9 mouse cellular contexts compared by ENCODE assay signal in genomic region chr11:115564961-115565360, GRCm38 (mm10). TPM values are rescaled to one million over a fixed set of nuclear protein-coding genes. Genes with fewer than 3 reads are reported as not detected.
DNase-seq lines count a peak whose midpoint lies in the region; ATAC-seq and TF ChIP-seq lines count a peak whose summit lies in the region.
"Had no signal": no experiment of that assay in that cellular context is flagged by ENCODE, and none has a peak within 500 bp of the region (broad histone marks: within the 10 kb centered on the region; RNA-seq: fewer than 3 reads in every experiment).

No protein-coding gene starts in this region.

- H3K4me2 ChIP-seq in intestine, embryonic 15.5 days (replicated peaks): peak overlapping the region; percentile 74
- peak overlapping the region; percentile 67 for H3K4me2 ChIP-seq in neural tube, embryonic 12.5 days (replicated peaks)

- peak overlapping the region; percentile 70 for H3K9ac ChIP-seq in intestine, embryonic 15.5 days
- H3K9ac ChIP-seq in neural tube, embryonic 12.5 days: peak overlapping the region; percentile 66

- H3K27ac ChIP-seq in left cerebral cortex, adult 2 months: no peak overlapping the region
- peak overlapping the region; percentile 99 for H3K27ac ChIP-seq in embryonic facial prominence, embryonic 10.5 days (replicated peaks)
- H3K27ac ChIP-seq in intestine, embryonic 15.5 days: no peak overlapping the region
- H3K27ac ChIP-seq in neural tube, embryonic 12.5 days: no peak overlapping the region

- no peak for ATAC-seq in intestine, embryonic 15.5 days
- no peak for ATAC-seq in neural tube, embryonic 12.5 days (ENCODE audit: low FRiP score, low read depth)

- H3K9me3 ChIP-seq in embryonic facial prominence, embryonic 10.5 days: no peaks in the 10 kb centered on the region
- H3K9me3 ChIP-seq in intestine, embryonic 15.5 days: no peaks in the 10 kb centered on the region
- H3K9me3 ChIP-seq in neural tube, embryonic 12.5 days: no peaks in the 10 kb centered on the region

- H3K4me3 ChIP-seq in left cerebral cortex, adult 2 months: peak overlapping the region; percentile 74
- H3K4me3 ChIP-seq in embryonic facial prominence, embryonic 10.5 days: peak overlapping the region; percentile 92
- peak overlapping the region; percentile 88 for H3K4me3 ChIP-seq in intestine, embryonic 15.5 days (replicated peaks)
- H3K4me3 ChIP-seq in neural tube, embryonic 12.5 days: peak overlapping the region; percentile 66

- DNase-seq in left cerebral cortex, adult 2 months (ENCODE audit: extremely low spot score in 1 of 2, low spot score in 2 of 2): no peak
- no peak for DNase-seq in left cerebral cortex, adult 8-10 months (ENCODE audit: low spot score in 2 of 2)
- DNase-seq in embryonic facial prominence, embryonic 10.5 days (ENCODE audit: low spot score): no peak
- no peak for DNase-seq in right cerebral cortex, postnatal 4 days
- no peak for DNase-seq in left cerebral cortex, adult 11 months (ENCODE audit: low spot score)
- DNase-seq in thymus, postnatal 14 days: no peak
- DNase-seq: kidney, adult 18-20 months had no signal

- intact Hi-C loops in left cerebral cortex, adult 2 months (cut with DNase I): loop anchor here (2.0 kb wide), 1 partner anchor 52 kb away; no protein-coding TSS in a partner anchor

- H3K27me3 ChIP-seq in embryonic facial prominence, embryonic 10.5 days (replicated peaks; ENCODE audit: low read depth, poor library complexity, severe bottlenecking): no peaks in the 10 kb centered on the region
- no peaks in the 10 kb centered on the region for H3K27me3 ChIP-seq in intestine, embryonic 15.5 days (replicated peaks)
- H3K27me3 ChIP-seq in neural tube, embryonic 12.5 days (replicated peaks): no peaks in the 10 kb centered on the region

- peaks cover 24% of the 10 kb centered on the region for H3K4me1 ChIP-seq in embryonic facial prominence, embryonic 10.5 days
- 0 out of 2 replicates have a peak, but pooled peaks cover 12% of the 10 kb centered on the region for H3K4me1 ChIP-seq in intestine, embryonic 15.5 days (replicated peaks)
- peaks cover 16% of the 10 kb centered on the region; the same call in 1 of the 2 replicates for H3K4me1 ChIP-seq in neural tube, embryonic 12.5 days

- peaks cover 43% of the 10 kb centered on the region for H3K36me3 ChIP-seq in embryonic facial prominence, embryonic 10.5 days (replicated peaks)
- peaks cover 30% of the 10 kb centered on the region for H3K36me3 ChIP-seq in intestine, embryonic 15.5 days
- H3K36me3 ChIP-seq in neural tube, embryonic 12.5 days: peaks cover 36% of the 10 kb centered on the region

- TF ChIP-seq CTCF in left cerebral cortex, adult 2 months (IDR thresholded peaks at IDR 0.05): no peak

- WGBS in embryonic facial prominence, embryonic 10.5 days: 23% methylated on average over 7 of the region's 7 CpGs
- WGBS in intestine, embryonic 15.5 days: 13% methylated on average over 7 of the region's 7 CpGs
- WGBS in neural tube, embryonic 12.5 days: 24% methylated on average over 7 of the region's 7 CpGs

RNA-seq across cellular contexts. Expression of gene Nup85, which starts 0.7 kb away (rescaled TPM):
- total RNA-seq in left cerebral cortex, adult 2 months (2021): 10 to 100 TPM; 48.3 to 52.7 TPM
- 10 to 100 TPM; 43.9 to 49.4 (median 46.0) TPM for total RNA-seq in left cerebral cortex, adult 8-10 months (2022)
- polyA plus RNA-seq in embryonic facial prominence, embryonic 10.5 days (2016; fragmentation: Nextera tagmentation; extraction: Ambion mirVana): 252 and 253 TPM in 2 replicates
- polyA plus RNA-seq in intestine, embryonic 15.5 days (2015; fragmentation: Nextera tagmentation; extraction: Ambion mirVana): 150 and 155 TPM in 2 replicates
- 141 and 143 TPM in 2 replicates for polyA plus RNA-seq in neural tube, embryonic 12.5 days (2016; fragmentation: Nextera tagmentation; extraction: Ambion mirVana)

RNA-seq across cellular contexts. Expression of gene Sumo2, which starts 28.9 kb away (rescaled TPM):
- 100 to 1,000 TPM; 274 TPM for total RNA-seq in left cerebral cortex, adult 2 months (2021)
- total RNA-seq in left cerebral cortex, adult 8-10 months (2022): 100 to 1,000 TPM; 262 to 316 (median 290) TPM
- 1,425 and 1,473 TPM in 2 replicates for polyA plus RNA-seq in embryonic facial prominence, embryonic 10.5 days (2016; fragmentation: Nextera tagmentation; extraction: Ambion mirVana)
- polyA plus RNA-seq in intestine, embryonic 15.5 days (2015; fragmentation: Nextera tagmentation; extraction: Ambion mirVana): 766 and 860 TPM in 2 replicates
- polyA plus RNA-seq in neural tube, embryonic 12.5 days (2016; fragmentation: Nextera tagmentation; extraction: Ambion mirVana): 1,184 and 1,219 TPM in 2 replicates

RNA-seq across cellular contexts. Expression of gene Mrps7, which starts 38.8 kb away (rescaled TPM):
- total RNA-seq in left cerebral cortex, adult 2 months (2021): 10 to 100 TPM; 51.5 to 51.7 TPM
- 10 to 100 TPM; 36.9 to 57.0 (median 48.4) TPM for total RNA-seq in left cerebral cortex, adult 8-10 months (2022)
- 100 and 101 TPM in 2 replicates for polyA plus RNA-seq in embryonic facial prominence, embryonic 10.5 days (2016; fragmentation: Nextera tagmentation; extraction: Ambion mirVana)
- polyA plus RNA-seq in intestine, embryonic 15.5 days (2015; fragmentation: Nextera tagmentation; extraction: Ambion mirVana): 89.5 and 98.3 TPM in 2 replicates
- polyA plus RNA-seq in neural tube, embryonic 12.5 days (2016; fragmentation: Nextera tagmentation; extraction: Ambion mirVana): 85.2 and 90.2 TPM in 2 replicates

RNA-seq across cellular contexts. Expression of gene Gga3, which starts 38.9 kb away (rescaled TPM):
- total RNA-seq in left cerebral cortex, adult 2 months (2021): 10 to 100 TPM; 83.9 to 95.1 TPM
- total RNA-seq in left cerebral cortex, adult 8-10 months (2022): 10 to 100 TPM; 73.8 to 92.9 (median 89.0) TPM
- polyA plus RNA-seq in embryonic facial prominence, embryonic 10.5 days (2016; fragmentation: Nextera tagmentation; extraction: Ambion mirVana): 29.6 and 33.3 TPM in 2 replicates
- polyA plus RNA-seq in intestine, embryonic 15.5 days (2015; fragmentation: Nextera tagmentation; extraction: Ambion mirVana): 18.3 and 18.6 TPM in 2 replicates
- polyA plus RNA-seq in neural tube, embryonic 12.5 days (2016; fragmentation: Nextera tagmentation; extraction: Ambion mirVana): 33.7 and 38.5 TPM in 2 replicates

RNA-seq across cellular contexts. Expression of gene Mif4gd, which starts 47.8 kb away (rescaled TPM):
- total RNA-seq in left cerebral cortex, adult 2 months (2021): 10 to 100 TPM; 15.6 to 16.0 TPM
- total RNA-seq in left cerebral cortex, adult 8-10 months (2022): 10 to 100 TPM; 13.9 to 22.0 (median 17.6) TPM
- 19.4 and 19.8 TPM in 2 replicates for polyA plus RNA-seq in embryonic facial prominence, embryonic 10.5 days (2016; fragmentation: Nextera tagmentation; extraction: Ambion mirVana)
- polyA plus RNA-seq in intestine, embryonic 15.5 days (2015; fragmentation: Nextera tagmentation; extraction: Ambion mirVana): 30.0 and 34.6 TPM in 2 replicates
- polyA plus RNA-seq in neural tube, embryonic 12.5 days (2016; fragmentation: Nextera tagmentation; extraction: Ambion mirVana): 11.6 and 12.5 TPM in 2 replicates
